ENCODE assay signal across 25 mouse cellular contexts in the genomic region with DNA sequence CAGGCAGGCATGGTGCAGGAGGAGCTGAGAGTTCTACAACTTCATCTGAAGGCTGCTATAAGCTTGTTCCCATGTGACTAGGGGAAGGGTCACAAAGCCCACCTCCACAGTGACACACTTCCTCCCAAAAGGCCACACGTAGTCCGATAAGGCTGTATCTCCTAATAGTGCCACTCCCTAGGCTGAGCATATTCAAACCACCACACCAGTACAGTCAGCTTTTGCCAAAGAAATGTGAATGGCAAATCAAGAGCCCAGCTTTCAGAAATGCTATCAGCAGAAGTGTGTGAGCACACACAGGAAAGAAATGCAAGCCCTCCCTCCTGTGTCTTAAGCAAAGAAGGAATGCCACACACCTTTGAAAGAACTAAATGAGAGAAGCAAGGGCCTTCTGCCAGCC.
A peak's percentile ranks its signal among the peaks of the same experiment; 100 is the strongest.
DNase-seq lines count a peak whose midpoint lies in the region; ATAC-seq and TF ChIP-seq lines count a peak whose summit lies in the region.
"Had no signal": no experiment of that assay in that cellular context is flagged by ENCODE, and none has a peak within 500 bp of the region (broad histone marks: within the 10 kb centered on the region; RNA-seq: fewer than 3 reads in every experiment).

No protein-coding gene starts in this region.

- H3K27ac ChIP-seq in heart, postnatal 0 days (ENCODE audit: low read depth) = peak overlapping the region; percentile 69; the same call in 1 of the 2 replicates
- H3K27ac ChIP-seq in heart, embryonic 10.5 days = no peak overlapping the region
- H3K27ac ChIP-seq in lung, embryonic 16.5 days (ENCODE audit: low read length) = 0 out of 2 replicates have a peak overlapping the region, but pooled peaks have one; percentile 2
- no peak overlapping the region for H3K27ac ChIP-seq in stomach, embryonic 16.5 days (ENCODE audit: low read length)
- H3K27ac ChIP-seq in intestine, embryonic 15.5 days = no peak overlapping the region
- H3K27ac ChIP-seq: embryonic facial prominence, embryonic 10.5 days; embryonic facial prominence, embryonic 13.5 days; forebrain, embryonic 12.5 days; forebrain, embryonic 15.5 days; heart, embryonic 13.5 days; hindbrain, embryonic 12.5 days; hindbrain, embryonic 15.5 days had no signal

- no peak overlapping the region for H3K4me2 ChIP-seq in heart, postnatal 0 days (ENCODE audit: low read depth, low read length)
- H3K4me2 ChIP-seq in lung, embryonic 16.5 days (ENCODE audit: low read depth, low read length) = no peak overlapping the region
- H3K4me2 ChIP-seq in stomach, embryonic 16.5 days (ENCODE audit: low read depth, low read length) = no peak overlapping the region
- no peak overlapping the region for H3K4me2 ChIP-seq in intestine, embryonic 15.5 days (replicated peaks)
- H3K4me2 ChIP-seq: embryonic facial prominence, embryonic 13.5 days; forebrain, embryonic 12.5 days; forebrain, embryonic 15.5 days; heart, embryonic 13.5 days; hindbrain, embryonic 12.5 days; hindbrain, embryonic 15.5 days had no signal

- no peak for TF ChIP-seq CTCF in heart, postnatal 0 days (IDR thresholded peaks at IDR 0.05; ENCODE audit: low read depth)

- DNase-seq in heart, postnatal 0 days (ENCODE audit: low spot score) = no peak
- DNase-seq in heart, embryonic 10.5 days (ENCODE audit: low spot score) = no peak
- DNase-seq in lung, postnatal 10 days = no peak
- DNase-seq in neural tube, embryonic 10.5 days (ENCODE audit: extremely low spot score, low spot score) = no peak
- DNase-seq: adrenal gland, postnatal 10 days; adrenal gland, postnatal 36 days; B cell, adult 2 months; cerebellum, adult 11 months; cerebellum, adult 2 months; cerebellum, adult 9-11 months; cerebellum, postnatal 25 days; gastrocnemius, postnatal 25 days had no signal

- no peak for ATAC-seq in heart, postnatal 0 days (ENCODE audit: insufficient read depth, low read depth)
- peak; percentile 45; the same call in 1 of the 2 replicates for ATAC-seq in lung, embryonic 16.5 days (ENCODE audit: low read depth)
- peak; percentile 62; the same call in 1 of the 2 replicates for ATAC-seq in stomach, embryonic 16.5 days (ENCODE audit: insufficient read depth, low FRiP score)
- no peak for ATAC-seq in intestine, embryonic 15.5 days
- ATAC-seq: forebrain, embryonic 15.5 days; Patski had no signal

- no peak for TF ChIP-seq EP300 in heart, postnatal 0 days (IDR thresholded peaks at IDR 0.05; ENCODE audit: low read depth)

- no peaks in the 10 kb centered on the region for H3K4me1 ChIP-seq in heart, postnatal 0 days (ENCODE audit: control insufficient read depth, insufficient read depth)
- 0 out of 2 replicates have a peak, but pooled peaks cover 3% of the 10 kb centered on the region for H3K4me1 ChIP-seq in heart, embryonic 10.5 days
- H3K4me1 ChIP-seq in lung, embryonic 16.5 days (replicated peaks; ENCODE audit: control insufficient read depth, insufficient read depth, low read length) = peaks cover 6% of the 10 kb centered on the region; the same call in 1 of the 2 replicates
- H3K4me1 ChIP-seq in stomach, embryonic 16.5 days (ENCODE audit: control insufficient read depth, insufficient read depth, low read length) = no peaks in the 10 kb centered on the region
- H3K4me1 ChIP-seq in intestine, embryonic 15.5 days (replicated peaks) = no peaks in the 10 kb centered on the region
- H3K4me1 ChIP-seq: embryonic facial prominence, embryonic 10.5 days; embryonic facial prominence, embryonic 13.5 days; forebrain, embryonic 12.5 days; forebrain, embryonic 15.5 days; hindbrain, embryonic 12.5 days; hindbrain, embryonic 15.5 days had no signal

- H3K9ac ChIP-seq in heart, postnatal 0 days (replicated peaks; ENCODE audit: low read depth, low read length) = no peak overlapping the region
- H3K9ac ChIP-seq in lung, embryonic 16.5 days (ENCODE audit: low read length) = no peak overlapping the region
- H3K9ac ChIP-seq in stomach, embryonic 16.5 days (ENCODE audit: low read length) = no peak overlapping the region
- no peak overlapping the region for H3K9ac ChIP-seq in intestine, embryonic 15.5 days
- H3K9ac ChIP-seq: embryonic facial prominence, embryonic 13.5 days; forebrain, embryonic 12.5 days; forebrain, embryonic 15.5 days; heart, embryonic 13.5 days; hindbrain, embryonic 12.5 days; hindbrain, embryonic 15.5 days had no signal

- no peaks in the 10 kb centered on the region for H3K36me3 ChIP-seq in heart, postnatal 0 days (replicated peaks; ENCODE audit: control insufficient read depth, insufficient read depth, low read length)
- H3K36me3 ChIP-seq in heart, embryonic 10.5 days = no peaks in the 10 kb centered on the region
- H3K36me3 ChIP-seq in lung, embryonic 16.5 days (ENCODE audit: control insufficient read depth, insufficient read depth, low read length) = no peaks in the 10 kb centered on the region
- H3K36me3 ChIP-seq in stomach, embryonic 16.5 days (ENCODE audit: control insufficient read depth, insufficient read depth, low read length) = no peaks in the 10 kb centered on the region
- no peaks in the 10 kb centered on the region for H3K36me3 ChIP-seq in intestine, embryonic 15.5 days
- H3K36me3 ChIP-seq: embryonic facial prominence, embryonic 10.5 days; embryonic facial prominence, embryonic 13.5 days; forebrain, embryonic 12.5 days; forebrain, embryonic 15.5 days; G1E; heart, embryonic 13.5 days; hindbrain, embryonic 12.5 days; hindbrain, embryonic 15.5 days had no signal

- no peaks in the 10 kb centered on the region for H3K9me3 ChIP-seq in heart, postnatal 0 days (replicated peaks; ENCODE audit: control insufficient read depth, low read length)
- H3K9me3 ChIP-seq in heart, embryonic 10.5 days = no peaks in the 10 kb centered on the region
- no peaks in the 10 kb centered on the region for H3K9me3 ChIP-seq in lung, embryonic 16.5 days (ENCODE audit: control insufficient read depth, low read length)
- no peaks in the 10 kb centered on the region for H3K9me3 ChIP-seq in stomach, embryonic 16.5 days (replicated peaks; ENCODE audit: control insufficient read depth, low read length)
- H3K9me3 ChIP-seq in intestine, embryonic 15.5 days = no peaks in the 10 kb centered on the region
- H3K9me3 ChIP-seq: embryonic facial prominence, embryonic 10.5 days; embryonic facial prominence, embryonic 13.5 days; forebrain, embryonic 15.5 days; G1E; heart, embryonic 13.5 days; hindbrain, embryonic 12.5 days; hindbrain, embryonic 15.5 days had no signal

- WGBS in heart, postnatal 0 days = 83% methylated on average over 2 of the region's 2 CpGs
- 84% methylated on average over 2 of the region's 2 CpGs for WGBS in heart, embryonic 10.5 days
- 49% methylated on average over 2 of the region's 2 CpGs for WGBS in lung, embryonic 16.5 days
- WGBS in stomach, embryonic 16.5 days = 65% methylated on average over 2 of the region's 2 CpGs
- WGBS in intestine, embryonic 15.5 days = 84% methylated on average over 2 of the region's 2 CpGs

- no peak overlapping the region for H3K4me3 ChIP-seq in heart, postnatal 0 days (ENCODE audit: low read depth, low read length)
- H3K4me3 ChIP-seq in heart, embryonic 10.5 days = no peak overlapping the region
- H3K4me3 ChIP-seq in lung, embryonic 16.5 days (ENCODE audit: low read length) = no peak overlapping the region
- no peak overlapping the region for H3K4me3 ChIP-seq in stomach, embryonic 16.5 days (replicated peaks; ENCODE audit: low read length)
- H3K4me3 ChIP-seq in intestine, embryonic 15.5 days (replicated peaks) = no peak overlapping the region
- H3K4me3 ChIP-seq: embryonic facial prominence, embryonic 10.5 days; embryonic facial prominence, embryonic 13.5 days; erythroblast, embryonic 14.5 days; forebrain, embryonic 12.5 days; forebrain, embryonic 15.5 days; heart, embryonic 13.5 days; hindbrain, embryonic 12.5 days; hindbrain, embryonic 15.5 days had no signal

- no peaks in the 10 kb centered on the region for H3K27me3 ChIP-seq in heart, postnatal 0 days (ENCODE audit: control insufficient read depth, insufficient read depth, low read length)
- no peaks in the 10 kb centered on the region for H3K27me3 ChIP-seq in heart, embryonic 10.5 days (ENCODE audit: insufficient read depth, poor library complexity, severe bottlenecking)
- no peaks in the 10 kb centered on the region for H3K27me3 ChIP-seq in lung, embryonic 16.5 days (ENCODE audit: control insufficient read depth, insufficient read depth, low read depth, low read length)
- no peaks in the 10 kb centered on the region for H3K27me3 ChIP-seq in stomach, embryonic 16.5 days (ENCODE audit: control insufficient read depth, insufficient read depth, low read length)
- H3K27me3 ChIP-seq in intestine, embryonic 15.5 days (replicated peaks) = no peaks in the 10 kb centered on the region
- H3K27me3 ChIP-seq: embryonic facial prominence, embryonic 13.5 days; forebrain, embryonic 12.5 days; forebrain, embryonic 15.5 days; heart, embryonic 13.5 days; hindbrain, embryonic 12.5 days; hindbrain, embryonic 15.5 days; Patski had no signal

Comparison
In these comparisons a context has a peak if more than half of its experiments do, and no peak if none do; other contexts are left out.
1. H3K27ac ChIP-seq: peak in heart, postnatal 0 days (single experiment) and lung, embryonic 16.5 days (single experiment); none in heart, embryonic 10.5 days (single experiment), stomach, embryonic 16.5 days (single experiment) and intestine, embryonic 15.5 days (single experiment).
2. ATAC-seq: peak in lung, embryonic 16.5 days (single experiment) and stomach, embryonic 16.5 days (single experiment); none in heart, postnatal 0 days (single experiment) and intestine, embryonic 15.5 days (single experiment).